Mouse (Mus musculus) brain, embryonic 14.5 days (tissue): ENCODE measurements around the gene Kxd1.

ENCODE experiments used
- CTCF ChIP-seq: fragments of 200-500 bp; IDR thresholded peaks from 2 replicates; pipeline ENCODE4 v1.5.1; 2012; ENCODE audit warnings: inconsistent platforms, mild to moderate bottlenecking, moderate library complexity, borderline replicate concordance; ENCODE audit not compliant: insufficient read depth, insufficient read length; ENCODE audit errors: extremely low read depth
- POLR2A ChIP-seq: fragments of 200-500 bp; IDR thresholded peaks from 2 replicates; pipeline ENCODE4 v1.6.1; 2012; ENCODE audit warnings: mild to moderate bottlenecking, inconsistent platforms, borderline replicate concordance; ENCODE audit not compliant: poor library complexity, insufficient read depth, insufficient read length, severe bottlenecking; ENCODE audit errors: extremely low read depth

DNA sequence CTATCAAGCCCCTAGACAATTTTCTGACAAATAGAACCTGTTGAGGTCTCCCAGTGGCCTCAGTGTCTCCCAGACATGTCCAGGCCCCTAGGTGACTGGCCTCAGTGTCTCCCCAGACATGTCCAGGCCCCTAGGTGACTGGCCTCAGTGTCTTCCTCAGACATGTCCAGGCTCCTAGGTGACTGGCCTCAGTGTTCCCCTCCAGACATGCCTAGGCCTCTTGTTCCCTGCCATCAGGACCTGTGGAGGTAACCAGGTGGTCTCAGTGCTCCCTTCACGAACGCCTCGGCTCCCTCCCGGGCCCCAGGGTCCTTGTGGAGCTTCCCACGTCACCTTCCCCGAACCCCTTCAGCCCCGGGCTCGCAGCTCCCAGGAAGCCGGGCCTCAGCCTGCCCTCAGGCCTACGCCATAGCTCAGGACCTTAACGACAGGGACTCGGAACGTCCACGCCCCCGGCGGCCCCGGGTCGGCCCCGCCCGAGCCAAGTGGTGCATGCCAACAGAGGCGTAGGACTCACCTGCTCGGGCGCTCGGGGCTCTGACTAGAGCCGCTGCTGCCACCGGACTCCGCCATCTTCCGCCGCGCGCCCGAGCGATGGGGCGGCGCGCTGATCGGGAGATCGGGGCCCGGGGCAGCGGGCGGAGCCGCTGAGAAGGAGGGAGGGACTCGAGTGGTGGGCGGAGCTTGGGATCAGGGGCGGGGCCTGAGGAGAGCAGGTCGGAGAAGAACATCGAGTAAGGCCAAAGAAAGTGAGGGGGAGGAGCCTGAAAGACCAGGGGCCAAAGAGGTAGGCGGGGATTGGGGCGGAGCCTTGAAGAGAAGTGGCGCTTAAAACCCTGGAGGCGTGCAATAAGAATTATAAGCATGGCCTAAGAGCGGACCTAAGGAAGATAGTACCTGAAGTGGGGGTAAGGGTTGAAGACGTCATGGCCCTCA, 51.2 kb downstream of the Kxd1 start, which contains the start of gene Klhl26:
- TF ChIP-seq CTCF: no peak
- TF ChIP-seq POLR2A: 0 out of 2 replicates have a peak, but pooled peaks have one; percentile 36
